Mouse (Mus musculus) left cerebral cortex, adult 6 months (tissue): ENCODE measurements around the gene Dazap2. TPM values are rescaled to one million over a fixed set of nuclear protein-coding genes. Genes with fewer than 3 reads are reported as not detected.

Experiments
- long read RNA-seq, 2 experiments: library from polyadenylated mRNA; unstranded; transcript quantifications; one replicate each; pipeline ENCODE4 v2.0.0; 2019 to 2020
- polyA plus RNA-seq: library from polyadenylated mRNA; unstranded; fragments of <200 nt; fragmentation: Nextera tagmentation; gene quantifications from 2 replicates; pipeline ENCODE4 v1.2.3, GENCODE M21; 2021

The Dazap2 gene
- polyA plus RNA-seq = 191 and 208 TPM in 2 replicates
- long read RNA-seq, experiment 1, transcript Dazap2-201 (4 exons, 2,135 nt) = major isoform, 336 of 372 reads
- long read RNA-seq, experiment 1, partial matches to known transcripts = 13 of 372 reads
- long read RNA-seq, experiment 1, other reads (novel, unspliced or antisense) = 21 of 372 reads
- long read RNA-seq, experiment 2, transcript Dazap2-201 (4 exons, 2,135 nt) = major isoform, 70 of 108 reads
- long read RNA-seq, experiment 2, partial matches to known transcripts = 4 of 108 reads
- long read RNA-seq, experiment 2, other reads (novel, unspliced or antisense) = 34 of 108 reads

GRCm38 (mm10) chr15:100614996-100615824, at the start of gene Dazap2:
TSS of gene Dazap2 (plus strand) at chr15:100615349.

GRCm38 (mm10) chr15:100599276-100600046, 15.7 kb upstream of the Dazap2 start, which contains the start of gene Pou6f1:
TSS of gene Pou6f1 (minus strand) at chr15:100599984.

DNA sequence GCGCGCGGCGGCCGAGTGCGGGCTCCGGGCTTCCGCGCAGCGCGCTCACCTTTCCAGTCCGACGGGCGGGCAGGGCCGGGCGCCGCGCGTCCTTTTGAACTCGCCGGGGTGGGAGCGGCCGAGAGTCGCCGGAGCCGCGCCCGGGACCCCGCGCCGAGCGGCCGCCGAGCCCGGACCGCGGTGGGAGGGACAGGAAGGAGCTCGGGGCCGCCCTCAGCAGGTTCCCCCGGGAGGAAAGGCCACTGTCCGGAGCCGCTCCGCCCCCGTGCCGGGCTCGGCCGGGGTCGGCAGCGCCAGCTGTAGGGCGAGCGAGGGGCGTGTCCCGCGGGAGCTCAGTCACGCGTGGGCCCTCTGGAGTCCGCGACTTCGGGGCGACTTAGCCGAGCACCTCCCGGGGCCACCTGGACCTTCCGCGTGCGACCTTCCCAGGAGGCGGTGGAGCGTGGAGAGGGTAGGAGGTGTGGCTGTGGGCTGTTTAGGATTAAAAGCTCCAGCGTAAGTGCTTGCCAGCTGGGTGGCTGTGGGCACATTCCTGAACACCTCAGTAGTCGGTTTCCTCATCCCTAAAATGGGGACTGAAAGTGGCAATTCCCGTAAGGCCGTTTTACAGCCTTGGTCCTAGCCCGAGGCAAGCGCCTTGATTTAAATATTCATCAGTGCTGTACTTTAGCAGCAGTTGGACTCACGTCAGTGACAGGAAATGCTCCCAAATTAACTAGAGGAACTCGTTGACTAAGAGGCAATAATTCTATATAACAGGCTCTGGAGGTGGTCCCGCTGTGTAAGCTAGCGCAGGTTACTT, 21.8 kb downstream of the Dazap2 start, which contains the start of gene Smagp:
Gene Smagp, minus strand, starts transcription at position 241 of the 802 bp plus-strand sequence.

DNA sequence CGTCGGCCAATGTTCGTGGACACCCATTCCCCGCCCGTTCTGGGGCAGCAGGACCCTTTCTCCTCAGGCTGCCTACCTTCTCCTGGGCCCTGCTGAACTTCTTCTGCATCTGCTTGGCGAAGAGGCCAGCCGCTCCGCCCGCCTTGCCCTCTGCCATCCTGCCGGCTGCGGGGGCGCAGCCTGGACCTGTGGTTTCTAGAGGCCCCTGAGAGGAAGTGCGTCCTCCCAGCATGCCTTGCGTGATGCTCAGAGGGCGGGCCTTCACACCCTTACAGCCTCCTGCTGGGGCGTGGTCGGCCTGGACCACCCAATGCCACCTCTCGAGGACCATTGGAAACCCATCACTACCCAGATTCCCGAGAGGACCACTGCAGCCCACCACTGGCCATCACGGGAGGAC, 54.2 kb downstream of the Dazap2 start, which contains the start of gene Bin2:
Gene Bin2, minus strand, starts transcription at position 217 of the 400 bp plus-strand sequence.

Other genes starting within 250 kb of the Dazap2 start
- 0.06 TPM in 1 of 2 replicates, not detected in the other for gene Gm5475, start 193.2 kb upstream of the Dazap2 start, polyA plus RNA-seq
- gene Slc11a2, start 190.3 kb upstream of the Dazap2 start, polyA plus RNA-seq = 15.1 and 16.3 TPM in 2 replicates
- gene Letmd1, start 146.3 kb upstream of the Dazap2 start, polyA plus RNA-seq = 64.6 and 76.5 TPM in 2 replicates
- gene Csrnp2, start 119.9 kb upstream of the Dazap2 start, polyA plus RNA-seq = 5.3 and 8.0 TPM in 2 replicates
- 13.1 and 18.6 TPM in 2 replicates for gene Tfcp2, start 63.3 kb upstream of the Dazap2 start, polyA plus RNA-seq
- 9.9 and 61.5 TPM in 2 replicates for gene Pou6f1, start 15.4 kb upstream of the Dazap2 start, polyA plus RNA-seq
- 2.8 and 4.8 TPM in 2 replicates for gene Smagp, start 21.6 kb downstream of the Dazap2 start, polyA plus RNA-seq
- gene Bin2, start 54.2 kb downstream of the Dazap2 start, polyA plus RNA-seq = 3.0 and 4.0 TPM in 2 replicates
- gene Cela1, start 72.6 kb downstream of the Dazap2 start, polyA plus RNA-seq = 5.4 and 7.7 TPM in 2 replicates
- gene Galnt6, start 114.0 kb downstream of the Dazap2 start, polyA plus RNA-seq = 5.5 and 7.2 TPM in 2 replicates
- gene Slc4a8, start 146.4 kb downstream of the Dazap2 start, polyA plus RNA-seq = 25.2 and 29.0 TPM in 2 replicates